Mouse (Mus musculus) heart, adult 8-10 months (tissue): ENCODE data around the gene 1700012B07Rik. TPM values are rescaled to one million over a fixed set of nuclear protein-coding genes. Genes with fewer than 3 reads are reported as not detected.
A peak's percentile ranks its signal among the peaks of the same experiment; 100 is the strongest.

Experiments used
- DNase-seq: peaks from one replicate; pipeline ENCODE4 v3.0.0; 2022; ENCODE audit warnings: low spot score
- total RNA-seq, 4 experiments: library from RNA; stranded (reverse); gene quantifications; 2 replicates each; pipeline ENCODE4 v1.2.4; 2022

The 1700012B07Rik gene
- not detected for total RNA-seq

DNA sequence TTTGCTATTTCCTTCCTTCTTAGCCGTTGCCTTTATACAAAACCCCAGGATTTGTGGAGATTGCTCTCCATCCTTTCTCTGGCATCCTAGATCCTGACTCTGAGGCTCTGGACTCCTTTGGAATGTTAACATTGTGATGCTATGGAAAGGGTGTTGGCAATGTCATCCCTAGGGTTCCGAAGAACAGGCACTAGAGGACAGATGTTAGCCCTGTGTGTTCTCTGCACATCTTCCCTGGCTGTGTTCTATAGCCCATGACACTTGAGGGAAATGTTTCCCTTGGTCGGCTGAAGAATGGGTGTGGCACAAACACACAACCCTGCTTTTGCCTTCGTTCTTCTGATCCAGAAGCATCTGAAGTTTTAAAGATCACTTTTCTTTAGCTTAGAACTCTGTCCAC lies at the start of gene 1700012B07Rik:
Gene 1700012B07Rik, minus strand, starts transcription at position 101 of the 400 bp plus-strand sequence.
- no peak for DNase-seq

DNA sequence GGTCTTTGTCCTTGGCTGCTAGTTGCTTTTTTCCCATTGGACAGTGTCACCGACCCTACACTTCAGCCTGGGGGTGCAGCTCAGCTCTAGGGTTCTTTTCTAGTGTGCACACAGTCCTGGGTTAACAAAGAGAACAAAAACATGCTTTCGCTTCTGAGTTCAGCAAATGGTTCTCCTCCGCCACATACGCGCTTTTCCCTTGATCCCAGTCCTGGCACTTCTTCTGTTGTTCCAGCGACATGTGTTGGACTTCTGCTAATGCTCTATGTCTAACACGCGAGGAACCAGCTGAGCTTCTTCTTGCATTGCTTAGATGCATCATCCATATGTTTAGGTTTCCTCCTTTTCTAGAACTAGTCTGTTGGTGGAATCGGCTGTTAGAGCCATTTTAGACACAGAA lies 48.9 kb upstream of the 1700012B07Rik start:
- no peak for DNase-seq

DNA sequence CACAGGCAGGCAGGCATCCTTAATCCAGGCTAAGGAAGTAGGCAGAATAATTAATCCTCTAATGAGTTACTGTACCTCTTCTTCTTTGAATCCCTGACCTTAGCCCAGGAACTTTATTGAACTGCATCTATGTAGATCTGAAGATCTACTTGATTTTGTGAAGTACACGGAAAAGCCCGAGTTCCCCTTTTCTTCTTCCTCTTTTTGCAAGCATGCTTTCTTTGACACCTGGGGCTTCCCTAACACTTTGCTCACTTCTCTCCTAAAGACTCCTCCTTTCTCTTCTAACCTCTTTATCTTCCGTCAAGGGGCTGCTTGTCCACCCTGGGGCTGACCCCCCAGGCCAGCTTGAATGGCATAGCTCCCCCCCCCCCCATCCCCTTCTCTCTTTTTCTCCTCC lies 48.0 kb upstream of the 1700012B07Rik start:
- DNase-seq: no peak

DNA sequence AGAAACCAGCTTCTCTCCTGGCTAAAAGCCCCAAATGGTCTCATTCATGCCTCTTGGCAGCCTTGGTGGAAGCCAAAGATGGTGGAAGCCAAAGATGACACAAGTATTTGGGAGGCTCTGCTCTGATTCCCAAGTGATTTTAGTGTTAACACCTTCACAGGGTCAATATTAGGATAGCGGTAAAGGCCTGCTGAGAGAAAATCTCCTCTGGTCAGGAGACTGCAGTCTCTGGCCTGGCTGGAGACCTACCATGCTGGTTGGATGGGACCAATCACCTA lies 47.6 kb upstream of the 1700012B07Rik start:
- peak; percentile 78 for DNase-seq

DNA sequence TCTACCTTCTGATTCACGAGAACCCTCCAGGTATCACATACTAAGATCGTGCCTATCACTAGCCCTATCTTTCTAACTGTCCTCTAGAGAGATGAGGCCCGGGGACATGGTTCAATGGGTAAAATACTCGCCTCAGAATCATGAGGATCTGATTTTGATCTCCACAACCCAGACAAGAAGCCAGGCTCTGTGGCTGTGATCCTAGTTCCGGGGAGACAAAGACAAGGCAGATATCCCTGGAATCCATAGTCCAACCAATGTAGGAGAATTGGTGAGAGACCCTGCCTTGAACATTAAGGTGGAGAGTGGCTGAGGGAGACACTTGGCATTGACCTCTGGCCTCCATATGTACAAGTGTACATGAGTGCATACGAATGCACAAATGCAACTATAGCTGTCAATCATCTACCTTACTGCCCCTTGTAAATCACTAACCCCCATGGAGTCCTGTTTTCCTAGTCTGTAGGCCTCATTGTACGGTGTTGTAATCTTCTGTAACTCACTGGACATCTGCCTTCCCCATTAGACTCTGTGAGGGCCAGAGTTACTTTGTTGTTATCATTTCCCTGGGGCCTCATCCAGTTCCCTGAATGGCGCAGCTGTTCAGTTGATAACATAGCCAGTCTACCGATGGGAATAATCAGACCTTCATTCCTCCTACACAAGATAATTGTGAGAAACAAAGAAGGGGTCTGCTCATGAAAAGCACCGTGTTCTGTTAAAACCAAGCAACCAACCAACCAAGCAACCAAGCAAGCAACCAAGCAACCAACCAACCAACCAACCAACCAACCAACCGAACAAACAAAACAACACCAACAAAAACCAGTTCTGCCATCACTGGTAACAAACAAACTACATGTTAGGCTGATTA lies 47.0 kb upstream of the 1700012B07Rik start:
- peak; percentile 86 for DNase-seq

DNA sequence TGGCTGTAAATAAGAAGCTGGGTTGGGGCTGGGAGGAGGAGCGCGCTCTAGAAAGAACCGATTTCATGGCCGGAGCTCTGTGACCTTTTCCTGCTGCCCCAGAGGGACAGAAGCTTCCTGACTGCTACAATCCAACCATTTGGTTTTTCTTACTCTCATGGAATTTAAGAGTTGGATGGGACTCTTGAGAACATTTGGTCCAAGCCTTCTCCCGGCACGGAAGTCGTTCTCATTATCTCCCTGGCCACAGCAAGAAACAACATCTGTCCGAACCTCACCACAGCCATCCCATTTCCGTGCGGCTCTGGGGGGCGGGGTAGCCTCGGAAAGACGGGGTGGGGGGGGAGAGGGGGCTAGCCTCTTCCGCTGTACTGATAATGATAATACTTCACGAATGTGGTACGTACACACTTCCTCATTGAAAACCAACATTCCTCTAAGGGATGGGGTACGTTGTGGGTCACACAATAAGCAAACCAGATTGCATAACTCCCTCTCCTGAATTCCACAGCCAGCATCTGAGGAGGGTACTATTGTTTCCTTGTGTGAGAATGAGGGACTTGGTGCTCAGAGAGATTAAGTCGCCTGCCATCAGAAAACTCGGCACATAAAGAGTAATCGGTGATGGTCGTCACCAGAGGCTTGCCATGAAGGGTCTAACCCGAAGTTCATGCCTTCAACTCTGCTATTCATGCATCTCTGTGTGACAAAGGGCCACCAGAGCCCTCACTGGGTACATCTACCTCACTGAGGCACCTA lies 46.2 kb upstream of the 1700012B07Rik start:
- peak; percentile 84 for DNase-seq

DNA sequence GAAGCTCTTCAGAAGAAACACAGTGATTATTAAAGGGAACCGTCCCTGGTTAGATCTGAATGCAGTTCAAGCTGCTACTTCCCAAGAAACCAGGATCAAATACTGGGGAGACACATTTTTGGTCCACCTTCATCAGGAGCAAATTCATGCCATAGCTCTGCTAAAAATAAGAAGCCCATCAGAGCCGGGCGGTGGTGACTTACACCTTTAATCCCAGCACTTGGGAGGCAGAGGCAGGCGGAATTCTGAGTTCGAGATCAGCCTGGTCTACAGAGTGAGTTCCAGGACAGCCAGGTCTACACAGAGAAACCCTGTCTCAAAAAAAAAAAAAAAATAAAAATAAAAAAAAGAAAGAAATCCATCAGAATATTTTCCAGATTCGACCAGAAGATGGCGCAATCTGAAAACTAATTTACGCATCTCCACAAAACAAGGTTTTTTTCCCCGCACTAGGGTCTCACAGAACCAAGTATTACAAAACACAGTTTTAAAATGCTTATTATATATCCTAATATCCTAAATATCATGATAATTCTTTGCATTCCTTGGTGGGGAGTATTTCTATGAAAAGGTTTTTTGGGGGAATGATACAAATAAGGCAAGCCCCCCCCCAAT lies 45.4 kb upstream of the 1700012B07Rik start:
- peak; percentile 41 for DNase-seq

DNA sequence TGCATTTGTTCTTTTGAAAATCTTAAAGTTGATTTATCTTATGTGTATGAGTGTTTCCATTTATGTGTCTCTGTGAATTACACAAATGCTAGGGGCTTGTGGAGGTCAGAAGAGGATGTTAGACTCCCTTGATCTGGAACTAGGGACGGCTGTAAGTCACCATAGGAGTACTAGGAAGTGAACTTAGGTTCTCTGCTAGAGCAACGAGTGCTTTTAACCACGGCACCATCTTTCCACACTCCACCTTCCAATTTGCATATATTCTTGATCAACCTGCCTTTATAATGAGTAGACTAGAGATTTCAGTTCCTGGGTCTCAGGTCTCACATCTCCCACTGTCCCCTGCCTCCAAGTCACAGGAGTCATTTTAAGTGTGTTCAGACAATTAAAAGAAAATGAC lies 44.8 kb upstream of the 1700012B07Rik start:
- no peak for DNase-seq

DNA sequence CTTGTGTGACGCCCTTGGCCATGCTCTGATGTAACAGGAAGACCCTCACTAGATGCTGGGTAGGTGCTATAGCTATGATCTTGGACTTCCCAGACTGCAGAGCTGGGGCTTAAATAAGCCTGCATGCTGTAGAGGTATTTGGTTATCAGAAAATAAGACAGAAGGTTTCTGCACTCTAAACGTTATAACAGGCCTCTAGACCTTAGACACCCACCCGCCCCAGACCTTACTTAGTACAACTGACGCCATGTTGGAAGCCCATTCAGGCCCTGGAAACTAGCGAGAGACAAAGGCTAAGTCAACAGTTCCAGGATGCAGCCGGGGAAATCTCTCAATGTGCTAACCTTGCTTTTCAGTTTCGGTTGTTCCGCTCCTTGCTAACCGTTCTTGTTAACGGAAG lies 44.2 kb upstream of the 1700012B07Rik start:
- DNase-seq: no peak

DNA sequence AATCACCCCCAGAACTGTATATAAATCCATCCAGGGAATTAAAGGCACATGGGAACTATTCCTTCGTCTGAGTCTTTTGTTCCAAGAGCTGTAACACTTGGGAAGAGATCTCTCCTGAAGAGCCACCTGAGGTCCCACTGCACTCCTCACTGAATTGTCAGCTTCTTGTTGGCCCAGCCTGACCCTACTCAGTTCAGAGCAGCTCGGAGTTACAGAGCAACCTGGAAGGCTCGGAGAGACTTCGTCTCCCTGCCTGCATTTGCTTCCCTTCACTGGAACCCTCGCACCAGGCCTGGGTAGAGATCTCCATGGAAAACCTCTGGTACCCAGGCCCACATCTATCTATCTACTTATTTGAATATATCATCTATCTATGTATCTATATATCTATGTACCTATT lies 40.0 kb upstream of the 1700012B07Rik start:
- no peak for DNase-seq

DNA sequence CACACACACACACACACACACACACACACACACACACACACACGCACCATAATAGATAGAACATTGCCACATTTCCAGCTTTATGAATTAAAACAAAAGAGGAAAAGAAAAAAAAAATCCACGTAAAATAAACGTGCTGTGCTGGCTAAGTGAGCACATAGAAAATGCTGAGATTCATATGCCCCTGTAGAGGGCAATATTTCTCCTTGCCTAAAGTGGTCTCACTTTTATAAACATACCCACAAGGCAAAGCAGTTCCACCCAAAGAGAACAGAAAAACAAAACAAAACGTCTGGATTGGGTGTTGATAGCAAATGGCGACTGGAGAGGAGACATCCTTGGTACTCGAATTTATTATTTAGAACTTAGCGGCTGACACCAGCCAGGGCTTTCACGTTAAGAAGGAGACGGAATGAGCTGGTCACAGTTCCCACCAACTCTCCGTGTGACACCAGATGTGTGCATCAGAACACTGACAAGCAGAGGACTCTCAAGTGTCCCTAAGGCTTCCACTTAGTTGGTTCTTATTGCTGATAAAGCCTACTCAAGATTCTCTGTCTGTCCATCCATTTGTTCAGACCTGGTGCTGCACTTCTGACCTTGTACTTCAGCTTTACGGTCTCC lies 38.8 kb upstream of the 1700012B07Rik start:
- DNase-seq: no peak

DNA sequence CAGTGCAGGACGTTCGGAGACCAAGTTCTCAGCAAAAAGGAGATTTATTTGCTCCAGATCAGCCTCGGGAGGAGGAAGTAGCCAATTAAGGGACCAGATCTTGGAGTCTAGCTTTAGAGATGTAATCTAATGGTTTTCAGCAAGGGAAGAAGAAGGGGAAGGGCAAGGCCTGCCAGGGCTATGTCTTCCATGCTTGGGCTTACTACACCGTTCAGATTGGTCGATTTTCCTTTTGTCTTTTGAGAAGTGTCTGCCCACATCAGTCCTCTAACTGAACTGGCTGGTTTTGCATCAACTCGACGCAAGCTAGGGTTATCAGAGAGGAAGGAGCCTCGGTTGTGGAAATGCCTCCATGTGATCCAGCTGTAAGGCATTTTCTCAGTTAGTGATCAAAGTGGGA lies 37.7 kb upstream of the 1700012B07Rik start:
- no peak for DNase-seq

DNA sequence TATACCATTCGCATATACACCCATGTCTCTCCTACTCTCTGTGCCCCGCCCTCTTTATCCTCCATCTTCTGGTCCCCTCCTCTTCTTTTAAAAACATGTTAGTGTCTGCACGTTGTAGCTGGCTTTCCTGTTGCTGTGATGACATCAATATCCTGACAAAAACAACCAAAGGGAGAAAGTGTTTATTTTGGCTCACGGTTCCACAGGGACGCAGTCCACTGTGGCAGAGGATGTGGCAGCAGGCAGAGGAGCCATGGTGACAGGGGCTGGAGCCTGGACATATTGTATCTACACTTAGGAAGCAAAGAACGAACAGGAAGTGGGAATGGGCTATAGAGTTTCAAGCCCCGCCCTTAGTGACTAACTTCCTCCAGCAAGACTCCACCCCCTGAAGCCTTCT lies 36.1 kb upstream of the 1700012B07Rik start:
- no peak for DNase-seq

DNA sequence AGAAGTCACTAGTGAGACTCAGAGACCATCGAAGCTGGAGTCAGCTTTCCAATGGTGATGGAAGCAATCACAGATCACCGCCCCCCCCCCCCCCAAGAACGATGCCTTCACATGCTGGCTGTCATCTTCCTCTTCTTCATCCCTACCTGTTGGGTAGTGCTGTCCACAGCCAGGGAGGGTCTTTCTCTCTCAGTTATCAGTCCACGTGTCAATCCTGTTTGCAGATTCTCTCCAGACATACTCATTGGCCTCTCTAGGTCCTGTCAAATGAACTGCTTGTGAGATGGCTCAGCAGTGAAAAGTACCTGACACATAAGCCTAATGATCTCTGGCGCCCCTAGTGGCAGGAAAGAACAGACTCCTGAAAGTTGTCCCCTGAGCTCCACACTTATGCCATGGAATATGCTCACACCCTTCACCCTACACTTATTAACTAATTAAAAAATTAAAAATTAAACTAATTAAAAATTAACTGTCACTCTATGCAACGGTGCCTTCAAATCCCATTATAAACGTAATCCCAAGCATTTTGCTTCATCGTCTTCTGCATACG lies 35.4 kb upstream of the 1700012B07Rik start:
- DNase-seq: no peak

DNA sequence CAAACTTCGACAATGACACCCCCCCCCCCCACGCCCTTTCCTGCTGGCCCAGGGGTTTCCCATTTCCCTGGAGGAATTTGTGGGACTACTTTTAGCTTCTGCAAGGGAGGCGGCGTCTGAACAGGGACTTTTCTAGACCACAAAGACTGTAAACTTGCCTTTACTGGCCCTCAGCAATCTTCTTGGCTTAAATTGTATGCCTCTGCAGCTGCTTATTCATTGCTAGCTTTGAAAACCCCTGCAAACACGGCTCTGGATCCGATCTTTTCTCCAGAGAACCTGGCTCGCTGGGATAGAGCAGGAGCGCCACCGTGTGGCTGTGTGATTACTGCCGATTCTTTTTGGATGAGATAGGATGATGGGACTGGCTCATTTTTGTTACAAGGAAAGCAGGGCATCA lies 32.7 kb upstream of the 1700012B07Rik start:
- DNase-seq: peak; percentile 94

DNA sequence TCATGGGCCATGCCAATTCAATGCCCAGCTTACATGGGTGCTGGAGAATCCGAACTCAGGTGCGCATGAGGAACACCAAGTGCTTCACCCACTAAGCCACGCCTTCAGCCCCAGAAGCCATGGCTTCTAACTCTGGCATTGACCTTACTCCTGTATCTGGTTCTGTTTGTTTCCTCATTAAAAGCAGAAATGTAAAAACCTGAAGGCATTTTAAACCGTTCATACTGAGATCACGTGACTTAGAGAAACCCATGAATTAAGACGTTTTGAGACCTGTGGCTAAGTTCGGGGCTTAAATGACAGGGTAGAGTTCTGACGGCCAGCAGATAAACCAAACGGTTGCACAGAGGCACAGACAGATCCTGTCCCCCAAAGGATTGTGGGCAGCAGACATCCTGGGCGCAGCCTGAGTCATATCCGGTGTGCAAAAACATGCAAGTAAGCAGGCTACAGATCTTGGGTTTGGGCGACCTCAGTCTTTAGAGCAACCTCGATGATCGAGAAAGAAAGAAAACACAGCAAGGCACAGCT lies 32.2 kb upstream of the 1700012B07Rik start:
- DNase-seq: peak; percentile 60

DNA sequence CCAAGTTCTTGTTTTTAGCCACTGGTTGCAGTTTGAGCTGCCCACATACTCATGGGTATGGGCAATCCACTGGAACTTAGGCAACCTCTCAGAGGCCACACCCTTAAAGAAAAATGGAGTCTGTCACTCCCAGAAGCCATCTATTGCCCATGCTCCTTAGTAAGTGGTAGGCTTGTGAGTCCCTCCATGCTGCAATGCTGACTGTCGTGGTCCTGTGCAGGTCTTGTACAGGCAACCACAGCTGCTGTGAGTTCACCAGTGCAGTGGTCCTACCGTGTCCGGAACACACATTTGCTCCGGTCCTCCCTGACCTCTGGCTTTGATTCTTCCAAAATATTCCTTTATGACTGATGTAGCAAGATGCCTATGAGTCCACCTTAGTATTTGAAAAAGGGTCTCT lies 31.6 kb upstream of the 1700012B07Rik start:
- no peak for DNase-seq

DNA sequence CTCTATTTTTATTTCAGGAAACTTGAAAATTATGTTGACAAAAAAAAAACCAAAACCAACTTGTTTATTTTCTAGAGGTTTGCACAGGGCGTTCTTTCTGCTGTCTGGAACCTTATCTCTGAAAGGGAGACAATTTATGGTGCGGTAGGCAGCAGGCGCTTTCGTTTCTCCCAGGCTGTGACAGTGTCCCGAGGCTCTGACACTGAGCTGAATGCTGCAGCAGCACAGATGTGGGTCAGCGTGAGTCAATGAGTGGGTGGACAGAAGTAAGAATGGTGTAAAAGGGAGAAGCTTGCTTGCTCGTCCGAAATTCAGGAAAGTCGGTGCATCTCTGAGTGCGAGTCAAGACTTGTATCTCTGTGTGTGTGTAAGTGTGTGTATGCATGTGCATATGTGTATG lies 29.2 kb upstream of the 1700012B07Rik start:
- no peak for DNase-seq

DNA sequence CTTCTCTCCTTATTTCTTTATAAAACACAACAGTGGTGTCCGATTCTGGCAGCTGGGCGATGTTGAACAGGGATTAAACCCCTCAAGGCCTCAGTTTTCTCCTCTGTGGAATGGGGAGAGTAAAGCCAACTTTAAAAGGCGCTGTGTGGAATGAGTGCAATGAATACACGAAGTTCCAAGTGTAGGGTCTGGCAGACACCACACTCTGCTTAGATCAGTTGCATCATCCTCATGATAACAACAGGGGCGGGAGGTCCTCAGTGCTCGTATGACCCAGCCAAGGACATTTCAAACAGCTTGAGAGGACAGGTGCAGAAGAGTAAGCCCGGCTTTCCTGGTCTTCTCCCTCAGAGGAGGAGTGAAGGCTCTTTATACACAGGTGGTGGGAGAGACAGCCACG lies 26.2 kb upstream of the 1700012B07Rik start:
- no peak for DNase-seq

DNA sequence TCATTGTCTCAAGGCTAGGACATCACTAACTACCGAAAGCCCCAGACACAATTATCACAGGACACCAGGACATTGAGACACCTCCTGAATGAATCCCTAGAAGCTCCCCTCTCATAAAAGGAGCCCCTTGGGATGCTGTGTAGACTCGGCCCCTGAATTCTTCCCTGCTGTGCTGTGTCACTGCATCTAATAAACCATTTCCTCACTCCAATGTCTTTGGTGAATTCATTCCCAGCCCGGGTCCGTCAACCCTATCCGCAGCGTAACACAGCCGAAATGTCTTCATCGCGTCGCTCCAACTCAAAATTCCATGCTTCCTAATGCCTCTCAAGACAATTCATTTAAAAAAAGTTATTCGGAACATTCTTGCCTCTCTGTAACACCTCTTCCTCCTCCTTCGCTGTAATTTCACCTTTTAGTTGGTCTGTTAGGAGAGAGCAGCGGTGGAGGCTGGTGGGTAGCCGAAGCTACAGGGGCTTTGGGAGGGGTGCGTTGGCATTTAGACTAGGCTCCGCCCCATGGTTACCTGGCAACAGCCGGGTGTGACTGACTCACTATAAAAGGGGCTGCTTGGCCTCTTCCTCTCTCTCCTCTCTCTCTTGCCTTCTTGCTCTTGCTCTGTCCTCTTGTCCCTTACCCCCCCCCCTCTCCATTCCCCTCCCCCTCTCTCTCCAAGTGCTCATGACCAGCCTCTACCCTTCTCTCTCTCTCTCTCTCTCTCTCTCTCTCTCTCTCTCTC lies 25.6 kb upstream of the 1700012B07Rik start:
- no peak for DNase-seq

DNA sequence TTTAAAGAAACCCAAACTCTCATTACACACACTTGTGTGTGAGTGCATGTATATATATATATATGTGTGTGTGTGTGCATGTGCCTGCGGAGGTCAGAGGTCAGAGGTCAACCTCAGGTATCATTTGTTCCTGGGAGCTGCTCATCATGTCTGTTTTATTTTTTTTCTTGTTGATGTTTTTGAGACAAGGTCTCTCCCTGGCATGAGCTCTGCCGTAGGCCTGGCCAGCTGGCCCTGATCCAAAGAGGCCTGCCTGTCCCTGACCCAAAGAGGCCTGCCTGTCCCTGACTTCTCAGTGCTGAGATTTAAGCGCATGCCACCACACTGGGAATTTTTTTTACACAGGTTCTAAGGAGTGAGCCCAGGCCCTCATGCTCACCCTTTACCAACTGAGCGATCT lies 24.1 kb upstream of the 1700012B07Rik start:
- DNase-seq: no peak
